In genomic region chr6:85380901-85381647, GRCm38 (mm10) we compare ENCODE assay signal across 10 mouse cellular contexts. TPM values are rescaled to one million over a fixed set of nuclear protein-coding genes. Genes with fewer than 3 reads are reported as not detected.
A peak's percentile ranks its signal among the peaks of the same experiment; 100 is the strongest.
DNase-seq lines count a peak whose midpoint lies in the region; ATAC-seq and TF ChIP-seq lines count a peak whose summit lies in the region.
"Had no signal": no experiment of that assay in that cellular context is flagged by ENCODE, and none has a peak within 500 bp of the region (broad histone marks: within the 10 kb centered on the region; RNA-seq: fewer than 3 reads in every experiment).

No protein-coding gene starts in this region.

- H3K4me3 ChIP-seq in heart, embryonic 10.5 days, result peak overlapping the region; percentile 45
- peak overlapping the region; percentile 70 to 87 for H3K4me3 ChIP-seq in MEL (ENCODE audit: control insufficient read depth in 1 of 2, insufficient read depth in 1 of 2, low read depth in 2 of 2, low read length in 2 of 2)

- H3K36me3 ChIP-seq in heart, embryonic 10.5 days, result no peaks in the 10 kb centered on the region
- peaks cover 0 to 26% of the 10 kb centered on the region in 2 experiments; a peak in 2 of 4 replicates for H3K36me3 ChIP-seq in MEL (ENCODE audit: control insufficient read depth in 1 of 2, insufficient read depth in 2 of 2, low read length in 2 of 2)
- H3K36me3 ChIP-seq: G1E had no signal

- peak; percentile 46 to 65; a peak in 3 of 4 replicates for TF ChIP-seq EP300 in MEL (IDR thresholded peaks at IDR 0.05; ENCODE audit: low read depth in 1 of 2, low read length in 2 of 2)

- peak; percentile 1 to 33; a peak in 2 of 4 replicates for ATAC-seq in hematopoietic stem cell, adult 5-6 weeks (replicated peaks in 1 of 2; ENCODE audit: insufficient read depth in 1 of 2, low FRiP score in 2 of 2, low TSS enrichment in 1 of 2, low read depth in 1 of 2, poor library complexity in 2 of 2, severe bottlenecking in 2 of 2)
- peak; percentile 48 for ATAC-seq in megakaryocyte, adult 5-6 weeks (ENCODE audit: poor library complexity, severe bottlenecking)

- TF ChIP-seq RAD21 in MEL (IDR thresholded peaks at IDR 0.05; ENCODE audit: low read depth, low read length), result no peak

- H3K27ac ChIP-seq in heart, embryonic 10.5 days, result peak overlapping the region; percentile 73
- H3K27ac ChIP-seq in MEL (ENCODE audit: control insufficient read depth, low read depth, low read length), result peak overlapping the region; percentile 95

- DNase-seq in heart, embryonic 10.5 days (ENCODE audit: low spot score), result no peak
- no peak for DNase-seq in heart, adult 18-20 months
- peak; percentile 89 for DNase-seq in MEL (ENCODE audit: low read depth, low spot score)
- DNase-seq in c-Kit-positive CD71-positive TER-119-positive erythroid progenitor cells, embryonic 14.5 days (ENCODE audit: low spot score), result no peak
- no peak for DNase-seq in lung, postnatal 25 days (ENCODE audit: low spot score)
- DNase-seq in urinary bladder, adult 18-20 months (ENCODE audit: low spot score in 2 of 2), result no peak

- peak overlapping the region; percentile 83 for H3K9ac ChIP-seq in MEL (ENCODE audit: control insufficient read depth, low read depth, low read length, poor library complexity, severe bottlenecking)

- peak; percentile 34 to 58; a peak in 2 of 4 replicates for TF ChIP-seq POLR2A in MEL (IDR thresholded peaks at IDR 0.05; ENCODE audit: control insufficient read depth in 1 of 2, insufficient read depth in 1 of 2, low read depth in 1 of 2, low read length in 2 of 2, poor library complexity in 1 of 2)

- H3K9me3 ChIP-seq in heart, embryonic 10.5 days, result no peaks in the 10 kb centered on the region
- H3K9me3 ChIP-seq in MEL (replicated peaks; ENCODE audit: insufficient read depth, low read length), result no peaks in the 10 kb centered on the region
- H3K9me3 ChIP-seq: G1E had no signal

- H3K27me3 ChIP-seq in heart, embryonic 10.5 days (ENCODE audit: insufficient read depth, poor library complexity, severe bottlenecking), result peaks cover 15% of the 10 kb centered on the region
- H3K27me3 ChIP-seq in MEL (ENCODE audit: control insufficient read depth in 1 of 2, insufficient read depth in 2 of 2, low read length in 2 of 2), result no peaks in the 10 kb centered on the region

- H3K4me1 ChIP-seq in heart, embryonic 10.5 days, result peaks cover 21% of the 10 kb centered on the region
- H3K4me1 ChIP-seq in MEL (ENCODE audit: control insufficient read depth in 1 of 2, insufficient read depth in 2 of 2, low read length in 2 of 2), result peaks cover 11 to 39% of the 10 kb centered on the region in 2 experiments

- H3K79me2 ChIP-seq in MEL (ENCODE audit: control insufficient read depth, insufficient read depth, low read length, poor library complexity), result no peaks in the 10 kb centered on the region; the same call in 1 of the 2 replicates

- no peak for TF ChIP-seq CTCF in MEL (IDR thresholded peaks at IDR 0.05 in 2 of 3, conservative IDR thresholded peaks at IDR 0.05 in 1 of 3; ENCODE audit: control insufficient read depth in 1 of 3, insufficient read depth in 1 of 3, low read depth in 2 of 3, low read length in 3 of 3, poor library complexity in 1 of 3, severe bottlenecking in 1 of 3)

- 13% methylated on average over 17 of the region's 17 CpGs for WGBS in heart, embryonic 10.5 days

TF ChIP-seq in MEL, 35 proteins besides CTCF, POLR2A, EP300 and RAD21:
- TF ChIP-seq JUND (IDR thresholded peaks at IDR 0.05; ENCODE audit: low read depth, low read length), result no peak
- no peak for TF ChIP-seq USF2 (IDR thresholded peaks at IDR 0.05; ENCODE audit: borderline replicate concordance in 1 of 2, insufficient read depth in 1 of 2, low read depth in 1 of 2, low read length in 2 of 2)
- TF ChIP-seq ELF1 (IDR thresholded peaks at IDR 0.05; ENCODE audit: low read depth, low read length), result peak; percentile 59; the same call in 1 of the 2 replicates
- TF ChIP-seq TBP (IDR thresholded peaks at IDR 0.05; ENCODE audit: low read depth, low read length), result peak; percentile 52; the same call in 1 of the 2 replicates
- peak; percentile 21; the same call in 1 of the 2 replicates for TF ChIP-seq MXI1 (IDR thresholded peaks at IDR 0.05; ENCODE audit: low read depth, low read length)
- TF ChIP-seq SIN3A (IDR thresholded peaks at IDR 0.05; ENCODE audit: low read length), result peak; percentile 59; the same call in 1 of the 2 replicates
- TF ChIP-seq NELFE (IDR thresholded peaks at IDR 0.05; ENCODE audit: low read depth, low read length), result peak; percentile 49
- TF ChIP-seq CHD2 (IDR thresholded peaks at IDR 0.05; ENCODE audit: low read length), result no peak
- TF ChIP-seq HCFC1 (IDR thresholded peaks at IDR 0.05; ENCODE audit: low read depth, low read length), result 0 out of 2 replicates have a peak, but pooled peaks have one; percentile 26
- TF ChIP-seq GATA1 (IDR thresholded peaks at IDR 0.05; ENCODE audit: low read depth, low read length), result peak; percentile 72
- peak; percentile 37 for TF ChIP-seq MAX (IDR thresholded peaks at IDR 0.05; ENCODE audit: low read length)
- no peak for TF ChIP-seq MEF2A (IDR thresholded peaks at IDR 0.05; ENCODE audit: extremely low read depth, insufficient replicate concordance, low read depth, low read length, poor library complexity, severe bottlenecking)
- peak; percentile 87 for TF ChIP-seq BHLHE40 (IDR thresholded peaks at IDR 0.05; ENCODE audit: borderline replicate concordance, low read depth, low read length)
- TF ChIP-seq ETS1 (IDR thresholded peaks at IDR 0.05; ENCODE audit: low read depth, low read length), result 0 out of 2 replicates have a peak, but pooled peaks have one; percentile 60
- TF ChIP-seq RCOR1 (IDR thresholded peaks at IDR 0.05; ENCODE audit: low read depth, low read length), result peak; percentile 64; the same call in 1 of the 2 replicates
- TF ChIP-seq USF1 (IDR thresholded peaks at IDR 0.05; ENCODE audit: low read depth, low read length), result peak; percentile 80
- TF ChIP-seq MAZ (IDR thresholded peaks at IDR 0.05; ENCODE audit: low read depth, low read length), result 0 out of 2 replicates have a peak, but pooled peaks have one; percentile 47
- TF ChIP-seq TCF12 (IDR thresholded peaks at IDR 0.05; ENCODE audit: low read depth, low read length), result peak; percentile 22; the same call in 1 of the 2 replicates
- TF ChIP-seq MYC (IDR thresholded peaks at IDR 0.05; ENCODE audit: low read depth, low read length), result peak; percentile 57; the same call in 1 of the 2 replicates

RNA-seq across cellular contexts. Expression of gene Rab11fip5, which starts 6.6 kb away (rescaled TPM):
- 9.0 and 23.0 TPM in 2 replicates for polyA plus RNA-seq in heart, embryonic 10.5 days (2016; fragmentation: Nextera tagmentation; extraction: Ambion mirVana)
- total RNA-seq in heart, adult 18-20 months (2021), result 10 to 100 TPM; 56.3 to 75.5 TPM
- 3.1 and 3.3 TPM in 2 replicates for total RNA-seq in MEL (2012; rRNA removed)
- 1 to 10 TPM in 1 of 2 experiments, not detected in 1; 8.5 TPM for polyA plus RNA-seq in MEL (2012; ENCODE audit: insufficient read depth in 1 of 2, insufficient read length in 2 of 2, low read depth in 1 of 2, low replicate concordance in 2 of 2, missing spikeins in 1 of 2)
- 8.2 and 12.1 TPM in 2 replicates for total RNA-seq in hematopoietic stem cell, adult 5-6 weeks (2017)
- total RNA-seq in megakaryocyte, adult 5-6 weeks (2015), result 5.2 and 6.9 TPM in 2 replicates
- 5.8 and 6.3 TPM in 2 replicates for total RNA-seq in megakaryocyte, adult 5-6 weeks (2017)
- polyA plus RNA-seq: G1E had no signal

RNA-seq across cellular contexts. Expression of gene Noto, which starts 42.6 kb away (rescaled TPM):
- not detected in 2 replicates for polyA plus RNA-seq in heart, embryonic 10.5 days (2016; fragmentation: Nextera tagmentation; extraction: Ambion mirVana)
- not detected for total RNA-seq in heart, adult 18-20 months (2021)
- not detected in 2 replicates for total RNA-seq in MEL (2012; rRNA removed)
- polyA plus RNA-seq in MEL (2012; ENCODE audit: insufficient read depth in 1 of 2, insufficient read length in 2 of 2, low read depth in 1 of 2, low replicate concordance in 2 of 2, missing spikeins in 1 of 2), result not detected
- not detected in 2 replicates for total RNA-seq in hematopoietic stem cell, adult 5-6 weeks (2017)
- total RNA-seq in megakaryocyte, adult 5-6 weeks (2015), result not detected in 2 replicates
- not detected in 2 replicates for total RNA-seq in megakaryocyte, adult 5-6 weeks (2017)
- polyA plus RNA-seq: G1E; large intestine, adult 2 months had no signal

RNA-seq across cellular contexts. Expression of gene Sfxn5, which starts 47.9 kb away (rescaled TPM):
- polyA plus RNA-seq in heart, embryonic 10.5 days (2016; fragmentation: Nextera tagmentation; extraction: Ambion mirVana), result 4.5 and 5.8 TPM in 2 replicates
- 1 to 10 TPM; 2.8 to 5.7 TPM for total RNA-seq in heart, adult 18-20 months (2021)
- total RNA-seq in MEL (2012; rRNA removed), result 1.8 and 2.0 TPM in 2 replicates
- 1 to 10 TPM in 1 of 2 experiments, not detected in 1; 3.0 TPM for polyA plus RNA-seq in MEL (2012; ENCODE audit: insufficient read depth in 1 of 2, insufficient read length in 2 of 2, low read depth in 1 of 2, low replicate concordance in 2 of 2, missing spikeins in 1 of 2)
- total RNA-seq in hematopoietic stem cell, adult 5-6 weeks (2017), result 1.7 and 3.5 TPM in 2 replicates
- 6.5 and 8.4 TPM in 2 replicates for total RNA-seq in megakaryocyte, adult 5-6 weeks (2015)
- total RNA-seq in megakaryocyte, adult 5-6 weeks (2017), result 8.4 and 13.4 TPM in 2 replicates

RNA-seq across cellular contexts. Expression of gene Smyd5, which starts 50.7 kb away (rescaled TPM):
- 64.4 and 81.8 TPM in 2 replicates for polyA plus RNA-seq in heart, embryonic 10.5 days (2016; fragmentation: Nextera tagmentation; extraction: Ambion mirVana)
- total RNA-seq in heart, adult 18-20 months (2021), result 10 to 100 TPM; 11.5 to 13.1 TPM
- 82.5 and 102 TPM in 2 replicates for total RNA-seq in MEL (2012; rRNA removed)
- polyA plus RNA-seq in MEL (2012; ENCODE audit: insufficient read depth in 1 of 2, insufficient read length in 2 of 2, low read depth in 1 of 2, low replicate concordance in 2 of 2, missing spikeins in 1 of 2), result 100 to 1,000 TPM in 1 of 2 experiments, not detected in 1; 113 TPM
- 48.8 and 58.0 TPM in 2 replicates for total RNA-seq in hematopoietic stem cell, adult 5-6 weeks (2017)
- 7.2 and 8.3 TPM in 2 replicates for total RNA-seq in megakaryocyte, adult 5-6 weeks (2015)
- 10.0 and 11.2 TPM in 2 replicates for total RNA-seq in megakaryocyte, adult 5-6 weeks (2017)
